Mouse (Mus musculus) testis, adult 2 months (tissue): ENCODE data around the gene Rgs6. TPM values are rescaled to one million over a fixed set of nuclear protein-coding genes. Genes with fewer than 3 reads are reported as not detected.
A peak's percentile ranks its signal among the peaks of the same experiment; 100 is the strongest.

Experiments
- H3K27ac ChIP-seq: fragments of 200-500 bp; 2 replicates; pipeline ENCODE4 v1.5.1; 2012; ENCODE audit warnings: low read depth, low read length; ENCODE audit not compliant: control insufficient read depth, insufficient read depth
- H3K27me3 ChIP-seq: fragments of 200-500 bp; 2 replicates; pipeline ENCODE4 v1.6.1; 2012; ENCODE audit warnings: mild to moderate bottlenecking, low read length, moderate library complexity; ENCODE audit not compliant: control insufficient read depth, insufficient read depth
- H3K36me3 ChIP-seq: fragments of 200-500 bp; 2 replicates; pipeline ENCODE4 v1.6.1; 2012; ENCODE audit warnings: mild to moderate bottlenecking, low read length; ENCODE audit not compliant: control insufficient read depth, insufficient read depth
- H3K4me1 ChIP-seq: fragments of 200-500 bp; 2 replicates; pipeline ENCODE4 v1.6.1; 2012; ENCODE audit warnings: low read length; ENCODE audit not compliant: control insufficient read depth, insufficient read depth
- H3K4me3 ChIP-seq: fragments of 200-500 bp; 2 replicates; pipeline ENCODE4 v1.5.1; 2012; ENCODE audit warnings: low read depth, mild to moderate bottlenecking, low read length, moderate library complexity, mixed read lengths; ENCODE audit not compliant: control insufficient read depth
- CTCF ChIP-seq: fragments of 200-500 bp; IDR thresholded peaks from 2 replicates; pipeline ENCODE4 v1.5.1; 2012; ENCODE audit warnings: low read depth, mild to moderate bottlenecking, inconsistent platforms, low read length, moderate library complexity; ENCODE audit not compliant: control insufficient read depth, insufficient read depth, insufficient replicate concordance
- POLR2A ChIP-seq: fragments of 200-500 bp; IDR thresholded peaks from 2 replicates; pipeline ENCODE4 v1.6.1; 2012; ENCODE audit warnings: low read depth, mild to moderate bottlenecking, inconsistent platforms, low read length, moderate library complexity; ENCODE audit not compliant: control insufficient read depth
- polyA plus RNA-seq: library from polyadenylated mRNA; depleted of rRNA; stranded (reverse); fragments of >200 nt; gene quantifications from 2 replicates; pipeline ENCODE4 v1.2.3, GENCODE M21; 2012

The Rgs6 gene
- polyA plus RNA-seq, 1 experiment = 0.75 TPM

DNA sequence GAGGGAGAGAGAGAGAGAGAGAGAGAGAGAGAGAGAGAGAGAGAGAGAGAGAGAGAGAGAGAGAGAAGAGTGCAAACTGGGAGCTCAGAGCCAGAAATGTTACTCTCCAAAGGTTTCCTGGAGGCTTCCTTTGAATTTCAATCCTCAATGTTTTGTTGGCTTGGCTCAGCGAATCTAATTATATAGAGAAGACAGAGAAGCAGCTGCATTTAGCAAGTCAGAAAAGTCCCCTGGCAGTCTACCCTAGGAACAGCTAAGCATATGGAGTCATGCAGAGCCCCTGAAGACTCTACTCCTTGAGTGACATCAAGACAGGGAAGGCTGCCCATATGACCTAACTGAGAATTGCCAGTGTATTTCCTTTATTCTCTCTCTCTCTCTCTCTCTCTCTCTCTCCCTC, 317.7 kb downstream of the Rgs6 start:
- no peak overlapping the region for H3K27ac ChIP-seq
- H3K27me3 ChIP-seq = no peaks in the 10 kb centered on the region
- H3K4me3 ChIP-seq = no peak overlapping the region
- no peak for TF ChIP-seq CTCF
- TF ChIP-seq POLR2A = no peak
- H3K4me1 ChIP-seq = no peaks in the 10 kb centered on the region
- no peaks in the 10 kb centered on the region for H3K36me3 ChIP-seq

- no peak overlapping the region for H3K27ac ChIP-seq
- no peak overlapping the region for H3K4me3 ChIP-seq
- no peaks in the 10 kb centered on the region for H3K27me3 ChIP-seq
- H3K36me3 ChIP-seq = no peaks in the 10 kb centered on the region
- no peaks in the 10 kb centered on the region for H3K4me1 ChIP-seq
- TF ChIP-seq CTCF = no peak
- TF ChIP-seq POLR2A = no peak
Measured at GRCm38 (mm10) chr12:82910846-82911245, 322.8 kb downstream of the Rgs6 start.

GRCm38 (mm10) chr12:82914127-82914526, 326.0 kb downstream of the Rgs6 start:
- Histone ChIP-seq H3K4me1 (no peaks in the 10 kb centered on the region), H3K36me3 (no peaks in the 10 kb centered on the region), H3K4me3 (no peak overlapping the region), H3K27me3 (no peaks in the 10 kb centered on the region), H3K27ac (no peak overlapping the region)
- TF ChIP-seq CTCF (no peak), POLR2A (no peak)

GRCm38 (mm10) chr12:82920146-82920545, 332.1 kb downstream of the Rgs6 start:
- H3K36me3 ChIP-seq = no peaks in the 10 kb centered on the region

GRCm38 (mm10) chr12:82921287-82922015, 333.4 kb downstream of the Rgs6 start:
- Histone ChIP-seq H3K27me3 (no peaks in the 10 kb centered on the region), H3K4me1 (peaks cover 2% of the 10 kb centered on the region)
- TF ChIP-seq CTCF (no peak), POLR2A (no peak)

More at GRCm38 (mm10) chr12:82920146-82920545, 332.1 kb downstream of the Rgs6 start:
- Histone ChIP-seq H3K27me3 (no peaks in the 10 kb centered on the region), H3K27ac (no peak overlapping the region), H3K4me3 (no peak overlapping the region), H3K4me1 (peaks cover 2% of the 10 kb centered on the region)
- TF ChIP-seq CTCF = no peak
- TF ChIP-seq POLR2A = no peak

DNA sequence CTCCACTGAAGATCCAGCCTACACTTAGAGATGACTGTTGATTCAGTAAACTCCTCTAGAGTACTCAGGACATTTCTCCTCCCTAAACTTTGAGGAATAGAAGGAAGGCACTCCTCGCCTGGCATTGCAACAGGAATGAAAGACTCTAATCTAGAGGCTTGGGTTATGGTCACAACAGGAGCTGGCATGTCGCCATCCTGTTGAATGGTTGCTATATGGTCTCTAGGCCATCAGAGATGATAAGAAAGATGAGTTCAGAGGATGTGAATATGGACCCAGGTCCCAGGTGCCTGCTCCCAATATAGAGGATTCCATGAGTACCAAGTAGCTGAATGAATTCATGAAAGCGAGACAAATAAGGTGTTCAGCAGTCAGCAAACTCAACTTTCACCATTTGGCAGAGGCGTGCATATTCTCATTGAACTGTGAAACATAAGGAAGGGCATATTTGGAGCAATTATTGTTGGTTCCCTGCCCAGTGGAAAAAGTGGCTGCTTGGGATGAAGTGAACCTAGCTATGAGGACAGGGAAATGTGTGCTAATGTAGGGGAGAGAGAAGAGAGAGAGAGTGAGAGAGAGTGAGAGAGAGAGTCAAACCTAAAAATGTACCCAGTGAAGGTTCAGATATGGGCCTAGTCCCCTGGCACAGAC, 334.9 kb downstream of the Rgs6 start:
- H3K36me3 ChIP-seq = no peaks in the 10 kb centered on the region
- H3K27me3 ChIP-seq = no peaks in the 10 kb centered on the region
- no peak for TF ChIP-seq POLR2A
- no peak for TF ChIP-seq CTCF
- H3K27ac ChIP-seq = no peak overlapping the region
- peaks cover 2% of the 10 kb centered on the region for H3K4me1 ChIP-seq
- no peak overlapping the region for H3K4me3 ChIP-seq

More at GRCm38 (mm10) chr12:82921287-82922015, 333.4 kb downstream of the Rgs6 start:
- Histone ChIP-seq H3K27ac (no peak overlapping the region), H3K36me3 (no peaks in the 10 kb centered on the region), H3K4me3 (peak overlapping the region; percentile 44; the same call in 1 of the 2 replicates)

DNA sequence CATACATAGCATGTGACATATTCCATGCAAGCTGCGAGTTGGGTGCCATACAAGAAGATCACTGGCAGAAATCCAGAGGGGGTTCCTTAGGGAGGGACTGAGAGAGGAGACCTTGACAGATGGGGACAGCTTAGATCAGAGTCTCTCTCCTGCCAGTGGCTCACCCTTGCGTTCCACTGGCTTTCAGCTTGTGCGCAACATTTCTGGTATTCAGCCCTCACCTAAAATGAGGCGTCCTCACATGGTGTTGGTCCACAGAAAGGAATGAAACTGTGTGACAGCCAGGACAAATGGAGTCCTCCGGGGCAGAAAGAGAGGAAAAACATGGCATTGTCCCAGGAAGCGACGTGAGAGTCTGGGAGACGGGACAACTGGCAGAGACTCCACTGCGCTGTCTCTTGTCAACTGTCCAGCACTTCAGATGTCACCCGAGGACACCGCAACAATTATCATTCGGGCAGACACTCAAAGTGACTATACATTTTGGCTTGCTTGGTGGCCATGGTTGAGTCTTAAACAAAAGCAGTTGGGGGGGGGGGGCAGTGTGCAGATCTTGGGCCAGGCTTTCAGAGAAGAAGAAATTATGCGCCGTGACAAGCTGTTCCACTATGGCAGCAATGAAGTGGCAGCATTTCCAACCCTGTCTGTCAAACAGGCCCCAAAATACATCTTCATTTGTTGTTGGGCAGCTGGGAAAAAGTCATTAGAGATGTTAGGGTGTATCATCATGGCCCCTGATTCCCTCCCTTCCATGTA, 344.8 kb downstream of the Rgs6 start:
- Histone ChIP-seq H3K36me3 (no peaks in the 10 kb centered on the region), H3K27ac (no peak overlapping the region), H3K27me3 (no peaks in the 10 kb centered on the region), H3K4me3 (no peak overlapping the region), H3K4me1 (no peaks in the 10 kb centered on the region)
- TF ChIP-seq POLR2A = no peak
- TF ChIP-seq CTCF = no peak
